Mouse (Mus musculus) midbrain, embryonic 15.5 days (tissue): ENCODE measurements at regions not wholly inside any gene's neighbourhood (a gene's known extent, or its start where the extent isn't known, plus 50 kb on each side); places are given as distances from the start of the nearest gene placed in this dataset.

Experiments
- ATAC-seq: fragments of 200-750 bp; cut with Nextera tagmentation; replicated peaks from 2 replicates; pipeline ENCODE4 v1.8.0; 2017; ENCODE audit warnings: moderate TSS enrichment
- H3K27ac ChIP-seq: fragments of 300-500 bp; sonication (generic); 2 replicates; pipeline ENCODE4 v1.5.1; 2015; ENCODE audit warnings: mild to moderate bottlenecking, inconsistent platforms
- H3K27me3 ChIP-seq: fragments of 300-500 bp; sonication (generic); replicated peaks from 2 replicates; pipeline ENCODE4 v1.6.1; 2015; ENCODE audit warnings: inconsistent platforms
- H3K36me3 ChIP-seq: fragments of 300-500 bp; sonication (generic); replicated peaks from 2 replicates; pipeline ENCODE4 v1.6.1; 2015; ENCODE audit warnings: inconsistent platforms
- H3K4me1 ChIP-seq: fragments of 300-500 bp; sonication (generic); 2 replicates; pipeline ENCODE4 v1.6.1; 2015; ENCODE audit warnings: inconsistent platforms
- H3K4me2 ChIP-seq: fragments of 300-500 bp; sonication (generic); 2 replicates; pipeline ENCODE4 v1.6.1; 2015; ENCODE audit warnings: inconsistent platforms, mild to moderate bottlenecking, moderate library complexity
- H3K4me3 ChIP-seq: fragments of 300-500 bp; sonication (generic); 2 replicates; pipeline ENCODE4 v1.5.1; 2015; ENCODE audit warnings: mild to moderate bottlenecking, inconsistent platforms
- H3K9ac ChIP-seq: fragments of 300-500 bp; sonication (generic); 2 replicates; pipeline ENCODE4 v1.6.1; 2015; ENCODE audit warnings: mild to moderate bottlenecking, inconsistent platforms
- H3K9me3 ChIP-seq: fragments of 300-500 bp; sonication (generic); 2 replicates; pipeline ENCODE4 v1.6.1; 2016; ENCODE audit warnings: inconsistent platforms
- WGBS: fragments of 180-500 bp; shearing (Covaris S2); methylation state at CpG from one replicate; pipeline ENCODE4 v1.1.7; 2015; ENCODE audit warnings: mixed read lengths; 5-methylcytosine and 5-hydroxymethylcytosine counted together

GRCm38 (mm10) chr9:88049270-88049669, 277.7 kb upstream of the Nt5e start:
- no peaks in the 10 kb centered on the region for H3K27me3 ChIP-seq
- no peak overlapping the region for H3K9ac ChIP-seq
- H3K4me1 ChIP-seq = no peaks in the 10 kb centered on the region

GRCm38 (mm10) chr9:88049792-88050191, 277.2 kb upstream of the Nt5e start:
- no peak for ATAC-seq
- Histone ChIP-seq H3K9ac (no peak overlapping the region), H3K9me3 (no peaks in the 10 kb centered on the region), H3K27ac (no peak overlapping the region), H3K4me2 (no peak overlapping the region), H3K36me3 (no peaks in the 10 kb centered on the region), H3K4me1 (no peaks in the 10 kb centered on the region), H3K27me3 (no peaks in the 10 kb centered on the region), H3K4me3 (no peak overlapping the region)
- 86% methylated on average over 4 of the region's 4 CpGs for WGBS

More at GRCm38 (mm10) chr9:88049270-88049669, 277.7 kb upstream of the Nt5e start:
- Histone ChIP-seq H3K9me3 (no peaks in the 10 kb centered on the region), H3K4me3 (no peak overlapping the region), H3K36me3 (no peaks in the 10 kb centered on the region), H3K27ac (no peak overlapping the region), H3K4me2 (no peak overlapping the region)
- 59% methylated on average over 13 of the region's 13 CpGs for WGBS
- peak; percentile 74; the same call in 1 of the 2 replicates for ATAC-seq

DNA sequence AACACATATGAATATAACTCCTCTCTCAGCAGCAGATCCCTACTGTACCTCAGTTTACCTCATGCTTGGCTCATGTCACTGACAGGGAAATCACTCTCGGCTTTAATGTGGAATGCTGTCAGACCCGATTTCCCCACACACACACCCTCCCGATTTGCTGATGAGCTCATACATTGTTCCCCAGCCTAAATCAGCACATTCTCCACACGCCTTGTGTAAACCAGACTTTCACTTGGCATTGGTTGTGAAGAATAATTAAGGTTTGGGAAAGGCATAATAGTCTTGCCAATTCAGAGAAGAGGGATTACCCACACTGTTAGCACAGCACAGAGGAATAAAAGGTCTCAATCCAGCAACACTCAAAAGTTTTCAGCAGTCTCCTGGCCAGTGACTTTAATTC, 268.4 kb upstream of the Nt5e start:
- no peaks in the 10 kb centered on the region for H3K36me3 ChIP-seq
- H3K9ac ChIP-seq = no peak overlapping the region
- no peaks in the 10 kb centered on the region for H3K4me1 ChIP-seq
- peak; percentile 42; the same call in 1 of the 2 replicates for ATAC-seq
- WGBS = 44% methylated on average over 4 of the region's 4 CpGs
- H3K4me3 ChIP-seq = no peak overlapping the region
- no peak overlapping the region for H3K27ac ChIP-seq
- no peaks in the 10 kb centered on the region for H3K27me3 ChIP-seq
- no peak overlapping the region for H3K4me2 ChIP-seq
- H3K9me3 ChIP-seq = no peaks in the 10 kb centered on the region

- H3K27me3 ChIP-seq = no peaks in the 10 kb centered on the region
- no peak overlapping the region for H3K4me2 ChIP-seq
- peak; percentile 71 for ATAC-seq
- H3K4me3 ChIP-seq = no peak overlapping the region
- peaks cover 1% of the 10 kb centered on the region; the same call in 1 of the 2 replicates for H3K4me1 ChIP-seq
- no peaks in the 10 kb centered on the region for H3K9me3 ChIP-seq
- no peak overlapping the region for H3K27ac ChIP-seq
- no peak overlapping the region for H3K9ac ChIP-seq
- WGBS = 61% methylated on average over 3 of the region's 3 CpGs
- H3K36me3 ChIP-seq = no peaks in the 10 kb centered on the region
Measured at GRCm38 (mm10) chr9:88059005-88059404, 268.0 kb upstream of the Nt5e start.

GRCm38 (mm10) chr9:88063973-88064676, 262.9 kb upstream of the Nt5e start:
- Histone ChIP-seq H3K4me1 (peaks cover 6% of the 10 kb centered on the region; the same call in 1 of the 2 replicates), H3K4me3 (no peak overlapping the region), H3K36me3 (no peaks in the 10 kb centered on the region), H3K4me2 (no peak overlapping the region), H3K9me3 (no peaks in the 10 kb centered on the region), H3K9ac (no peak overlapping the region), H3K27ac (no peak overlapping the region), H3K27me3 (no peaks in the 10 kb centered on the region)
- no peak for ATAC-seq
- WGBS = 15% methylated on average over 3 of the region's 3 CpGs

DNA sequence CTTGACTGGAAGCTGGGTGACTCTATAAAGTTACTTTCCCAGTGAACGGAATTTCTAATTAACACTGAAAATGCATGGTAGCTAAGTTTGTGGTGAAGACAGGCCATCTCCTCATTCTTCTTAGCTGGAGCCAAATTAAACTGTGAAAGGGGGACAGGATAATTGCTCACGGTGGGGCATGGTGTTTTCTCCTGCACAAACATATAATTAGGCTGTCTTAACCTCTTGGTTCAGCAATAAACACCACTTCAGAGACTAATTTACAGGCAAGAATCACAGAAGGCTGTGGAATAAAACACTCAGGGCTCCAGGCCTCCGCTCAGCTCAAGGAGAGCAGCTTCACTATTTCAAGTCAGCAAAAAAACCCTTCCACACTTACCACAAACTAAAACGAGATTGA, 261.9 kb upstream of the Nt5e start:
- Histone ChIP-seq H3K4me3 (no peak overlapping the region), H3K27ac (no peak overlapping the region), H3K36me3 (no peaks in the 10 kb centered on the region), H3K9me3 (no peaks in the 10 kb centered on the region), H3K27me3 (no peaks in the 10 kb centered on the region), H3K4me2 (no peak overlapping the region), H3K9ac (no peak overlapping the region), H3K4me1 (peaks cover 6% of the 10 kb centered on the region; the same call in 1 of the 2 replicates)
- WGBS = 57% methylated on average over 4 of the region's 4 CpGs
- no peak for ATAC-seq

- no peaks in the 10 kb centered on the region for H3K9me3 ChIP-seq
- no peaks in the 10 kb centered on the region for H3K27me3 ChIP-seq
- H3K36me3 ChIP-seq = no peaks in the 10 kb centered on the region
- H3K4me1 ChIP-seq = peaks cover 6% of the 10 kb centered on the region; the same call in 1 of the 2 replicates
- H3K9ac ChIP-seq = no peak overlapping the region
- no peak for ATAC-seq
- no peak overlapping the region for H3K4me2 ChIP-seq
- no peak overlapping the region for H3K27ac ChIP-seq
- no peak overlapping the region for H3K4me3 ChIP-seq
- 91% methylated on average over 7 of the region's 7 CpGs for WGBS
Measured at GRCm38 (mm10) chr9:88065777-88066176, 261.2 kb upstream of the Nt5e start.

DNA sequence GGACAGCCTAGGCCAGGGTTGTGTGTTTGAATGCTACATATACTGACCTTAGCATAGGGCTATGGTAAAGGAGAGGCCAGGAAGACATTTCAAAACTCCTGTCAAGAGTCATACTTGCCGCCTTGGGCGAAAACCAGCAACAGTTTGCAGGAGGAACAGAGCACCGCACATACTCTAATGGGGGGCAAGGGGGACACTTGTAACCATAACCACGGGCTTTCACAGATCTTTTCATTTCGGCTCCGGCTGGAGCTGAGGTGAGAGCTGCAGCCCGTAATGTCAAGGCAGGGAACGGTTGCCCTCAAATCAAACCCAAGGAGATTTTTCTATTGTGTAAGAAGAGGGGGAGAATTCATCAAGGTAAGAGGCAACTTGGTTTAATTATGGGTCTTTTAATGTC, 258.7 kb upstream of the Nt5e start:
- H3K4me3 ChIP-seq = no peak overlapping the region
- no peak for ATAC-seq
- H3K27ac ChIP-seq = no peak overlapping the region
- no peak overlapping the region for H3K4me2 ChIP-seq
- peaks cover 6% of the 10 kb centered on the region; the same call in 1 of the 2 replicates for H3K4me1 ChIP-seq
- H3K27me3 ChIP-seq = no peaks in the 10 kb centered on the region
- H3K9me3 ChIP-seq = no peaks in the 10 kb centered on the region
- H3K9ac ChIP-seq = no peak overlapping the region
- no peaks in the 10 kb centered on the region for H3K36me3 ChIP-seq
- 94% methylated on average over 8 of the region's 8 CpGs for WGBS

- Histone ChIP-seq H3K27me3 (no peaks in the 10 kb centered on the region), H3K4me3 (no peak overlapping the region), H3K9ac (no peak overlapping the region), H3K27ac (no peak overlapping the region), H3K4me1 (peaks cover 5% of the 10 kb centered on the region; the same call in 1 of the 2 replicates), H3K4me2 (no peak overlapping the region), H3K9me3 (no peaks in the 10 kb centered on the region), H3K36me3 (no peaks in the 10 kb centered on the region)
- ATAC-seq = no peak
- WGBS = 65% methylated on average over 15 of the region's 15 CpGs
Measured at GRCm38 (mm10) chr9:88068881-88069304, 258.1 kb upstream of the Nt5e start.

- ATAC-seq = no peak
- Histone ChIP-seq H3K4me1 (no peaks in the 10 kb centered on the region), H3K36me3 (no peaks in the 10 kb centered on the region), H3K4me2 (no peak overlapping the region), H3K9ac (no peak overlapping the region), H3K27ac (no peak overlapping the region), H3K4me3 (no peak overlapping the region), H3K27me3 (no peaks in the 10 kb centered on the region), H3K9me3 (no peaks in the 10 kb centered on the region)
- 91% methylated on average over 13 of the region's 13 CpGs for WGBS
Measured at GRCm38 (mm10) chr9:88069834-88070233, 257.2 kb upstream of the Nt5e start.

DNA sequence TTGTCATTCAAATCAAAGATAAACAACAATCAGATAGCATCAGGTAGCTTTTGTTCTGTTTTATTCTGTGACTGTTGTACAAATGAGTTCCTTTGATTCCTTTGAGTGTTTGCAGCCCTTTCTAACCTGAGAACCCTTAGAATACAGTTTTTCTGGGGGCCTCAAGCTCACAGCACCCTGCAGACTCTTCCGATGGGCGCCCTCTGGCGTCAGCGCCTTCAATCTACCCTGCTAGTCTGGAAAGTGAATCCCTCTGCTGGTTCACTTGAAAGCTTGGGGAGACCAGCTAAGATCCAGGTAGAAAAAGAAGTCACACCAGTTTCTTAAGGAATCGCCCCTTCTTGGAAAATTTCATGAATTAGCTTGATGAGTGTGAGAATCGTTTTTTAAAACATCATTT, 253.8 kb upstream of the Nt5e start:
- Histone ChIP-seq H3K36me3 (no peaks in the 10 kb centered on the region), H3K4me1 (no peaks in the 10 kb centered on the region), H3K27me3 (no peaks in the 10 kb centered on the region), H3K27ac (no peak overlapping the region), H3K9me3 (no peaks in the 10 kb centered on the region), H3K4me3 (no peak overlapping the region), H3K4me2 (no peak overlapping the region), H3K9ac (no peak overlapping the region)
- no peak for ATAC-seq
- WGBS = 6% methylated on average over 6 of the region's 6 CpGs

DNA sequence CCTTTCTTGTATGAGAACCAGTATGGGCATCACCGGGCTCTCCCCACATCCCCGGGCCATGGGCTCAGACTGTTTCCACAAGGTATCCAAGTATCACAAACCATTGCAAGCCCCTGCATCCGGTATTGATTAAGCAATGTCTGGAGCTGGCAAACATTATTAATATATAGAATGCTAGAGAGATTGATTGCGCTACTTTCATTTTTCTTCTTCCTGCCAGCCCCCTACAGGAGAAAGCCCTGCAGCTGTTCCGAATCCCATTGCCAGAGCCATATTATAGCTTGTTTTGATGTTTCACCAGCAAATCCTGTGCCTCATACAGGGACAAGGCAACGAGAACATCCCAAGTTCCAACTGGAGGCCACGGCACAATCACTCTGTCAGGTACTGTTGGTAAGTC, 253.4 kb upstream of the Nt5e start:
- 79% methylated on average over 7 of the region's 7 CpGs for WGBS
- Histone ChIP-seq H3K4me3 (no peak overlapping the region), H3K9me3 (no peaks in the 10 kb centered on the region), H3K9ac (no peak overlapping the region), H3K36me3 (no peaks in the 10 kb centered on the region), H3K4me2 (no peak overlapping the region), H3K27ac (no peak overlapping the region), H3K27me3 (no peaks in the 10 kb centered on the region), H3K4me1 (no peaks in the 10 kb centered on the region)
- ATAC-seq = no peak

DNA sequence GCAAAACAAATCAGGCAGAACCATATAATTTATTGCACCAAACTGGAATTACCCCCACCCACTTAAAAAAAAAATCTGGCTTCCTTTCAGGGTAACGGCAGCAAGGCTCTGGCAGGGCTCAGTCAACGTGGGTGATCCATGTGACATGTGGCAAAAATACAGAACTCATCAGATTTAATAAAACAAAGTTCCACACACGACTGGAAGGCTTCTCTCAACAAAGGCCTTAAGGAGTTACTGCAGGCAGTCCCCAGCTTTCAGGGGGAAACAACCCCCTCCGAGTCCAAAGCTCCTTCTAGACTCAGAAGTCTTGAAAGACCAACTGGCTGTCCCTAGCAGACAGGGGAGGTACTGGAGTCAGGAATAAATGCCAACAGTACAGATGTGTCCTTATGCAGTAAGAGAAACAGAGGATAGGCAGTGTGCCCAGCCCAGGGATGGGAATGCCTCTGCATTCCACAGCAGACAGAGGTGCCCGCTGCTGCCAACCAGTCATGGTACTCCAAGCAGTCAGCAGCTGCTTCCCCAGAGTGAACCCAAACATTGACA, 244.0 kb upstream of the Nt5e start:
- Histone ChIP-seq H3K27ac (no peak overlapping the region), H3K4me3 (no peak overlapping the region), H3K9ac (no peak overlapping the region), H3K27me3 (no peaks in the 10 kb centered on the region), H3K4me2 (no peak overlapping the region), H3K9me3 (no peaks in the 10 kb centered on the region), H3K4me1 (no peaks in the 10 kb centered on the region), H3K36me3 (no peaks in the 10 kb centered on the region)
- ATAC-seq = no peak
- 73% methylated on average over 5 of the region's 5 CpGs for WGBS
